Mouse (Mus musculus) urinary bladder, postnatal 10 days (tissue): ENCODE measurements around the gene Cyp2c29.
"Not testable (repeated sequence)": the region's sequence is repeated elsewhere in the genome, so short reads cannot be mapped to it uniquely, and the experiment has no call there.

Experiments used
- DNase-seq: peaks from one replicate; pipeline ENCODE4 v3.0.0; 2022; ENCODE audit warnings: low spot score

The Cyp2c29 gene

DNA sequence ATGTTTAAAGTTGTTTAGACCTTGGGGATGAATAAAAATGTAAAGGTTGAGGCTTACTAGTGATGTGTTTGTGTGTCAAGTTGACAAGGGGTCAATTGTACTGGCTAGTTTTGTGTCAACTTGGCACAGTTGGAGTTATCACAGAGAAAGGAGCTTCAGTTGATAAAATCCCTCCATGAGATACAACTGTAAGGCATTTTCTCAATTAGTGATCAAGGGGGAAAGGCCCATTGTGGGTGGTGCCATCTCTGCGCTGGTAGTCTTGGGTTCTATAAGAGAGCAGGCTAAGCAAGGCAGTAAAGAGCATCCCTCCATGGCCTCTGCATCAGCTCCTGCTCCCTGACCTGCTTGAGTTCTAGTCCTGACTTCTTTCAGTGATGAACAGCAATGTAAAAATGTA is at the start of gene Cyp2c29:
Gene Cyp2c29 (plus strand): TSS at position 301 of the 400 bp plus-strand sequence.
- not testable (repeated sequence) for DNase-seq

DNA sequence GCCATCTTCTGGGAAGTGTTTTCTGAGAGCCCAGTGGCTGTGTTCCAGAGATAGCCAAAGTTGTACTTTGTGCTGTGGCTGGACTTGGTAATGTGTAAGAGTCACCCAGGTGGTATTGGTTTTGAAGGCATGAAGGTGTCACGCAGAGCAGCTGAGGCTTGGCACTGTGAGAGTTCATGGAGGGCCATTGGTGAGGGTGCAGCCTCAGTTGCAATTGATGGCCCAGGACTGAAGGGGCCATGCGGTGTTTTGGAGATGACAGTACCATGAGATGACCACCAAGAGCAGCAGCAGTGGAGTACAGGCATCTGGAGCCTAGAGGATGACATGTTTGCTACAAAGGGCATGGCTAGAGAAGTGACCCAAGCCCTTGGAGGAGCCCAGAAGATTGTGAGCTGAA is 2.2 kb upstream of the Cyp2c29 start:
- DNase-seq: not testable (repeated sequence)

DNA sequence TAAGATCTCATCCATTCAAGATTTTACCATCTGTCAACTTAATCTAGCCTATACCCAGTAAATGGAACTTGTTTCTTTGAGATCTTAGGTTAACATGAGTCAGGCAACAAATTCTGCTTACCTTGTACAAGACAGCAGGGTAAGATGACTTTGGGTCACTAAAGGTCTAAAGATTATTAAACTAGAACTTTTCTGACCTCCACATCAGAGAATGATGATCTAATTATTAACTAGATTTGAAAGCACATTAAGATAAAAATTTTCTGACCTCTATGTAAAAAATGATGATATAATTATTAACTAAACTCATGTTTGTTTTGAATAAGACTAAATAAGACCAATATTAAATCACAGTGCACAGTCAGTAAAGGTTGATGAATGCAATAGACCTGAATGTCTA is 13.6 kb downstream of the Cyp2c29 start:
- no peak for DNase-seq

DNA sequence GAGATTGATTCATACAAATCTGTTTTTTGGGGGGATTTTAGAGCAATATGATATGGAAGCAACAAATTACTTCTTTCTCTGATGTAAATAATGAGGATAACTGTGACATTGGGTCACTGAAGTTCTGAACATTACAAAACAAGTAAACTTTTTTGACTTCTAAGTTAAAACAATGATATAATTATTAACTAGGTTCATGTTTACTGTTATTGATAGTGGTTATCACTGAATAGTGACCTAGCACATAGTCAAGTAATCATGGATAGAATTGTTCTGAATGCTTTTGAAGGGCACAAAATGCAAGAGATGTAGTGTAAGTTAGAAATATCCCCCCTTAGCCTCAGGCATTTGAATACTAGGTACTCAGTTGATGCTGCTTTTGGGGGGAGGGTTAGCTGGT is 16.4 kb downstream of the Cyp2c29 start:
- no peak for DNase-seq

DNA sequence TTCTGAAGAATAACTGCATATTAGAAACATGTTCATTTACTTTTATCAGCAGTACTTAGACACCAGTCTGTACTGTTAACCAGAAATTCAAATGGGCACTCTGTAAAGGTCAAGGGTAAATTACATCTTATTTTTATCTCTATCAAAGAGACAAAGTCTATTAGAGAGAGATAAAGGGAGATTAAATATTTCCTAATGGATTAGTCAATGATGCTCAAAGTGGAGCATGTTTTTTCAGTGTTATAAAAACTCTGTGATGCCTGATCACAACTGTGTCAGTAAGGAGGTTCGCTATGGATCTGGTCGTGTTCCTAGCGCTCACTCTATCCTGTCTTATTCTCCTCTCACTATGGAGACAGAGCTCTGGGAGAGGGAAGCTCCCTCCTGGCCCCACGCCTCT is 17.6 kb downstream of the Cyp2c29 start:
- DNase-seq: no peak

DNA sequence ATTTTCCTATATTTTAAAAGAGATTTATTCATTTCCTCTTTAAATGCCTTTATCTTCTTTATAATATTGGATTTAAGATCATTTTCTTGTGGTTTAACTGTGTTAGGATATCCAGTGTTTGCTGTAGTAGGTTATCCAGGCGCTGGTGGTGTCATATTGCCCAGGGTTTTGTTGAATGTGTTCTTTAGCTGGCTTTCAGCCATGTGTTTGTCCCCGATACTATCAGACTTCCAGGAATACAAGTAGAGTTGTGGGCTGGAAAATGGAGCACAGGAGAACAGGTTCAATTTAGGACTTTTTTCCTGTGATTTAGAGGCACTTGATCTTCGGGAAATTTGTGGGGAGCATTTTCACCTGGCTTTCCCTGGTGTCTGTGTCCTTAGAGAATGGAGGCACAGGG is 19.8 kb downstream of the Cyp2c29 start:
- no peak for DNase-seq
